Mouse (Mus musculus) mature B cell (primary cell): ENCODE measurements at regions not wholly inside any gene's neighbourhood (a gene's known extent, or its start where the extent isn't known, plus 50 kb on each side); places are given as distances from the start of the nearest gene placed in this dataset.
"Not testable (repeated sequence)": the region's sequence is repeated elsewhere in the genome, so short reads cannot be mapped to it uniquely, and the experiment has no call there.

Experiments
- in situ Hi-C: fragments of 300-500 bp; cut with MboI; formaldehyde crosslinking; loops from 2 replicates; pipeline ENCODE4 v1.14.3; 2019

DNA sequence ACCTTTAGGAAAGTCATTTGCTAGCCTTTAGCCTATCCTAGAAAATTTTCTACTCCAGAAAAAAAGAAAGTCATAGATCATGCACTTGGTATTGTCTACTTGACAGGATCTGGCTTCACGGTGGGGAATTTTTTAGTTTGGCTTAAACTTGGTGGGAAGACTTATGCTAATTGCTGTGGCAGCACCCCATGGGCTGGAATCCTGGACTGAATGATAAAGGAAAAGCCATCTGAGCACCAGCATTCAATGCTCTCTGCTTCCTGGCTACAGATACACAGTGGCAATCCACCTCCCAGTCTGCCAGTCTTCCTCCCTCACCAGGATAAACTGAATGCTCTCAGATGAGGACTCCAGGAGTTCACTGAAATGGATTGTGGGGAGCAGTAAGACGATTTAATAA is 220.1 kb downstream of the Diras2 start:
- in situ Hi-C loops = no loop called here

- in situ Hi-C loops = no loop called here
Measured at GRCm38 (mm10) chr13:52318276-52318675, 212.8 kb downstream of the Diras2 start.

- in situ Hi-C loops = no loop called here
Measured at GRCm38 (mm10) chr13:52323691-52324090, 207.4 kb downstream of the Diras2 start.

GRCm38 (mm10) chr13:52324378-52324777 is 206.7 kb downstream of the Diras2 start:
- in situ Hi-C loops = not testable (repeated sequence)

DNA sequence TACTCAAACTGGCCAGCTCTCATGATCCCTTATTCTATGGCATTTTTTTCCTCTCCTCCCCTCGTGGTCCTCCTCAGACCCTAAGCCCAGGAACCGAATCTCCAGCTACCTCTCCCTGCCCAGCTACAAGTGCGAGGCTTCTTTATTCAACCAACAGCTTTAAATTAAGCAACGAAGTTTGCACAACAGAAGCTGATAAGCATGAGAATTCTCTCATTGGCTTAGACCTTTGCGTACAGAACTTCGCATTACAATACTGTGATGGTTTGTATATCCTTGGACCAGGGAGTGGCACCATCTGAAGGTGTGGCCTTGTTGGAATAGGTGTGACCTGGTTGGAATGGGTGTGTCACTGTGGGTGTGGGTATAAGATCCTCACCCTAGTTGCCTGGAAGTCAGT is 205.4 kb downstream of the Diras2 start:
- in situ Hi-C loops = not testable (repeated sequence)

DNA sequence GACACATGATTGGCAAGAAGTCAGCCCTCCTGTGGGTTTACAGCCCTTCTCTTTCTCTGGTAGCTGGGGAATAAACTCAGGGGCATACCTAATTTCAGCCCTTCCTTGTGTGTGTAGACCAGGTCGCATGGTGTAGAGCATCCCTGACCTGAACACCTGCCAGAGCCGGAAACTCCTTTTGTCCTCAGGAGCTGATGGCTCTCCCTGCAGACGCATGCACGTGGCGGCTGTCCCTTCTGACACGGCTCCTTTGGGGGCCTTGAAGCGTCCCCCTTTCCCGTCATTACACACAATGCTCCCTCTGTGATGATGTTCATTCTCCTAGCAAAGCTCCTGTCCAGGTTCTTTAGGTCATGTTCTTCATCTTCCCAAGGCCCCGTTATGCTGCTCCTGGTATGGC is 203.3 kb downstream of the Diras2 start:
- in situ Hi-C loops = no loop called here

DNA sequence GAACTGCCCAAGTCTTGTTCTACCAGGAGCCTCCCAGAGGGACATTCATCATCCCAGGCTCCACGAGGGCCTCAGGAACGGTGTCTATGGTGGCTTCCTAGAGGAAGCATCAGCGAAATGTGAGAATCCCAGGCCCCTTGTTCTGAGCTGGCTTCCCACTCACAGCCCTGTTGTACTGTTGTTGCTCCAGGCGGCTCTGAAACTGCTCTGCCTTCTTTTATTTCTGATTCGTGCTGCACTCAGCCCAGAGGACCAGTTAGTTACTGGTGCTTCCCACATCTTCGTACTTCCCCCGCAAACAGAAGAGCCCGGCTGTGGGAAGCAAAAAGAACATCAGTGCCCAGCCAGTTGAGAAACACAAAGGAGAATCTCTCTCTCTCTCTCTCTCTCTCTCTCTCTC is 202.3 kb downstream of the Diras2 start:
- in situ Hi-C loops = no loop called here

DNA sequence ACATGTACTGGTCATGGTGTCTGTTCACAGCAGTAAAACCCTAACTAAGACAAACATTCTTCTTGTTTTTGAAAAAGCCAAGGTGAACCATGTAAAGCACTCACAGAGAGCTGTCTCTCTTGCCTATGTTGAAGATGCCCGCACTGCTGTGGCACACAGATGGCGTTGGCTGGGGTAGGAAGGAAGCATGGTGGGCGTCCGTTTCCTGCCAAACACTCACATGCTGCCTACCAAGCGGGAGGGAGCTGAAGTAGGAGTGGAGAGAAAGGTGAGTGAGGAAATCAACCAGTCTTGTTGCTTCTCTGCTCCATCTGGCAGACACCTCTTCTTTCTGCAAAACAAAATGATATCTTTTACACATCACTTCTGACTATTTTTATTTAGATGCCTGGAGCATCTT is 200.0 kb downstream of the Diras2 start:
- in situ Hi-C loops = no loop called here

DNA sequence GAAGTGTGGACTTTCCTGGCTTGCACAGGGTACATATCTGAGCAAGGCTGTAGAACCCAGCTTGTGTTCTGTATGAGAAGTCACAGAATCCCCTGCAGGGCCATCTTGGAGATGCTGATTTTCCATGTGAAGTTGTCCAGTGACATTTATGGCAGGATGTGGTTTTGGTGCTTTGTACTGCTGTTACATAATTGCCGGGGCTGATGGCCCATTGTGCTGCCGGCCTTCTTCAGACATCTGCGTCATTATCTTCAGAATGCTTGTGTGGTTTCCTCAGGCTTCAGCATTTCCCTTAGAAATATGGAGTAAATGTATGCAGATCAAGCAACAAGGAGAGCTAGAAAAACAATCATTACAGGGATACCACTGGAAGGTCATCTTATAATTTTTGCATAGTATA is 196.1 kb downstream of the Diras2 start:
- in situ Hi-C loops = no loop called here

GRCm38 (mm10) chr13:52337936-52338335 is 193.1 kb downstream of the Diras2 start:
- in situ Hi-C loops = no loop called here

DNA sequence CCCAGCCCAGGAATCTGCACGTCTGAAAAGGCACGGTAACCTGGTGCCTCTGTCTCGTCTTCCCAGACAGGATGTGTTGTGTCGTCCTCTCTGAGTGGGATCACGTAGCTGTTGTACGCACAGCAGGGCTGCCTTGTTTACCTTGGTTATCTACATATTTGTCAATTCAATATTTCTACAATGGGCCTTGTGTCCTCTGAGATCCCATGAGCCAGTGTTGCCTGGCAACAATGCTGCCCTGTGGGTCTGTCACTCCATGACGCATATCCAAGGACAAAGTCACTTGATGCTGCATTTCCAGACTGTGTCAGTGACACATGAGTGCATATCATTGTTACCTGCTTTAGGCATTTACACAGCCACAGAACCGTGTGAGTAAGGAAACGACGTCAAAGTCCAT is 191.9 kb downstream of the Diras2 start:
- in situ Hi-C loops = no loop called here

GRCm38 (mm10) chr13:52341981-52342380 is 189.1 kb downstream of the Diras2 start:
- in situ Hi-C loops = no loop called here

GRCm38 (mm10) chr13:52344383-52344782 is 186.7 kb downstream of the Diras2 start:
- in situ Hi-C loops = no loop called here

DNA sequence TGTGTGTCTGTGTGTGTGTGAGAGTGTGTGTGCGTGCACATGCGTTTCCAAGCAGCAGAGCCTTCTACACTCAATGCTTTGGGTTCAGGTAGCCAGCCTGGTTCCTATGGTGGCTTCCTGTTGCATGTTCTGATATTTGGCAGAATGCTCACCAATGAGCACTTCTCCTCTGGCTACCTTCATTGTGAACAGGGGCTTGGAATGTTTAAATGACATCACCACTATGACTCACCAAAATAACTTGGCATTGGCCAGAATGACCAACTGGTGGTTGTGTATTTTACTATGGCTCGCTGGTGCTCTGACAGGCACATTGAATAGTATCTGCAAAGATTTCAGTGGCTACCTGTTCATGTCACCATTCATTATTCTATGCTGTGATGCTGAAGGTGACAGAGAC is 186.2 kb downstream of the Diras2 start:
- in situ Hi-C loops = no loop called here

GRCm38 (mm10) chr13:52345375-52346026 is 185.6 kb downstream of the Diras2 start:
- in situ Hi-C loops = no loop called here

DNA sequence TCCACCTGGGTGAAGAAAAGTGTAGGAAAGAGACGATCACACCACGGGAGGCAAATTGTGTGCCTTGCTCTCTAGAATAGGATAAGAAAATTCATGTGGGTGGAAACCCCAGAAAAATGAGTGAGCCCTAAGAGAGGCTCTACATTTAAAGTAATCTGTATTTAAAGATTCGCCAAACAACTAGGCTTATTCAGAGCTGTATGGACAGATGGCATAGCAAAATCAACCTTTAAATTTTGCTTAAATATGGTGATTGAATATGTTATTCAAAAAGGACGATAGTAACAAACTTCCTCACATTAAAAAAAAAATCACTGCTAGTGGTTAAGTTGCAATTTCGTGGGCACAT is 185.1 kb downstream of the Diras2 start:
- in situ Hi-C loops = no loop called here

- in situ Hi-C loops = no loop called here
Measured at GRCm38 (mm10) chr13:52347631-52348030, 183.4 kb downstream of the Diras2 start.

- in situ Hi-C loops = no loop called here
Measured at GRCm38 (mm10) chr13:52349606-52350005, 181.5 kb downstream of the Diras2 start.

GRCm38 (mm10) chr13:52352576-52352975 is 178.5 kb downstream of the Diras2 start:
- in situ Hi-C loops = no loop called here

DNA sequence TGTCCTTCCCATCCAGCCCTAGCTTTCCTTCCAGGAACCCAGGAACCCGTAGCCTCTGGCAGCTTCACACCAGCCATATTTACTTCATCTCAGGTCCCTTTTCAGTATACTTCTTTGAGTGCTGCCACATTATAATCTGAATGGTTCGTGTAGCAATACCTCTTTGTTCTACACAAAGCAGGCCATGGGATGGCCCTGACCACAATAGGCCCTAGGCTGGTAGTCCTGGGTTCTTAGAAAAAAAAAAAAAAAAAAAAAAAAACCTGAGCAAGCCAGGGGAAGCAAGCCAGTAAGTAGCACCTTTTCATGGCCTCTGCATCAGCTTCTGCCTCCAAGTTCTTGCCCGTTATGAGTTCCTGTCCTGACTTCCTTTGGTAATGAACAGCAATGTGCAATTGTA is 177.6 kb downstream of the Diras2 start:
- in situ Hi-C loops = no loop called here

DNA sequence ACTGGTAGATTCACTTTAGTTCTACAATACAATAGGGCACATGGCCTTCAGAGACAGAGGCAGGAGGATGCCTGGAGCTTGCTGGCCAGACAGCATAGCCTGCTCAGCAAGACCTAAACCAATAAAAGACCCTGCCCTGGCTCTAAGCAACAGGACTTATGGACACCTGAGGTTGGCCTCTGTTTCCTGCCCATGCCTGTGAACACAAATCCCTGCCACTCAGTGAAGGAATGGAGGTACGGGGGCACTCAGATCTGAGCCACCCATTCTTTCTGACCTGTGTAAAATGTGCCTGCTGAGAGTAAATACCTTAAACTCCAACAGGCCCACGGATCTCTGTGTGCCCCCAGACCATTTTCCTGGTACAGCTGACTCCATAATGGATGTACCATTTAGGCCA is 177.1 kb downstream of the Diras2 start:
- in situ Hi-C loops = no loop called here

DNA sequence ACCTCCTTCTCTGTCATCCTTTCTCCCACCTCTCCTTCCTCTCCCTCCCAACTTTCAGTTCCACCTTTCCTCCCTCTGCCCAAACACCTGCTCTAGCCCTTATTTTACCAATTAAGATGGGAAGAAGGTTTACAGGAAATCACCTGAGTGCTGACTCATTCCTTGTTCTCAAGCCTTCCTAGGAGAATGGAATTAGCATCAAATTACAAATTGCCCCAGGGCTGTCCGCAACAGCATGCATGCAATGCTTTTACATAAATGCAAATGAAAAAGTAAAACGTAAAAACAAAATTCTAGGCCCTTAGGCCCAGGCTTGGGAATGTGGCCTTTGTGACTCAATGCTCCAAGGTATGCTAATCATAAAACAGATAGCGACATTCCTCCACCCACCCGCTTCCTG is 175.2 kb downstream of the Diras2 start:
- in situ Hi-C loops = not testable (repeated sequence)

- in situ Hi-C loops = not testable (repeated sequence)
Measured at GRCm38 (mm10) chr13:52359332-52359731, 171.7 kb downstream of the Diras2 start.

- in situ Hi-C loops = no loop called here
Measured at GRCm38 (mm10) chr13:52361177-52361846, 169.8 kb downstream of the Diras2 start.
